20 mouse cellular contexts compared by ENCODE assay signal in genomic region chr17:29069063-29069462, GRCm38 (mm10). TPM values are rescaled to one million over a fixed set of nuclear protein-coding genes. Genes with fewer than 3 reads are reported as not detected.
DNase-seq lines count a peak whose midpoint lies in the region; ATAC-seq and TF ChIP-seq lines count a peak whose summit lies in the region.
"Had no signal": no experiment of that assay in that cellular context is flagged by ENCODE, and none has a peak within 500 bp of the region (broad histone marks: within the 10 kb centered on the region; RNA-seq: fewer than 3 reads in every experiment).

No protein-coding gene starts in this region.

- no peak overlapping the region for H3K4me3 ChIP-seq in heart, embryonic 13.5 days
- no peak overlapping the region for H3K4me3 ChIP-seq in kidney, embryonic 15.5 days (replicated peaks)
- H3K4me3 ChIP-seq in kidney, adult 2 months (ENCODE audit: insufficient read depth, low read depth, low read length) = no peak overlapping the region
- H3K4me3 ChIP-seq in CH12.LX (replicated peaks in 1 of 3; ENCODE audit: low read depth in 2 of 3, low read length in 2 of 3, poor library complexity in 1 of 3) = no peak overlapping the region
- H3K4me3 ChIP-seq: forebrain, embryonic 15.5 days; hindbrain, embryonic 13.5 days; intestine, embryonic 15.5 days; liver, embryonic 15.5 days had no signal

- ATAC-seq in heart, embryonic 13.5 days (ENCODE audit: extremely low read depth, insufficient number of reproducible peaks, low FRiP score, low TSS enrichment) = peak; percentile 35; the same call in 1 of the 2 replicates
- peak; percentile 85 for ATAC-seq in kidney, embryonic 15.5 days (replicated peaks; ENCODE audit: low FRiP score)
- ATAC-seq: forebrain, embryonic 15.5 days; intestine, embryonic 15.5 days had no signal

- H3K79me2 ChIP-seq in CH12.LX (replicated peaks; ENCODE audit: control insufficient read depth, extremely low read depth, insufficient read depth, poor library complexity, severe bottlenecking) = no peaks in the 10 kb centered on the region

- DNase-seq in heart, adult 11 months = no peak
- no peak for DNase-seq in kidney, adult 2 months
- DNase-seq in CH12.LX (ENCODE audit: extremely low read depth) (no peak), ES-CJ7 (ENCODE audit: low read depth, low spot score) (peak; percentile 77)
- no peak for DNase-seq in right cerebral cortex, adult 2 months (ENCODE audit: low spot score in 2 of 2)
- DNase-seq in adrenal gland, postnatal 4 days (ENCODE audit: low spot score in 2 of 2) = no peak
- DNase-seq: adrenal gland, adult 2 months; cerebellum, postnatal 14 days; embryo, embryonic 11 days; gastrocnemius, postnatal 36 days; lung, postnatal 36 days; thymus, postnatal 25 days had no signal

- WGBS in heart, embryonic 13.5 days = 48% methylated on average over 10 of the region's 10 CpGs
- 34% methylated on average over 10 of the region's 10 CpGs for WGBS in kidney, embryonic 15.5 days
- 48% methylated on average over 10 of the region's 10 CpGs for WGBS in kidney, adult 2 months

- peak overlapping the region; percentile 24; the same call in 1 of the 2 replicates for H3K27ac ChIP-seq in heart, embryonic 13.5 days (replicated peaks)
- H3K27ac ChIP-seq in kidney, embryonic 15.5 days = peak overlapping the region; percentile 76
- no peak overlapping the region for H3K27ac ChIP-seq in kidney, adult 2 months (ENCODE audit: insufficient read depth, low read depth, low read length)
- H3K27ac ChIP-seq in CH12.LX (ENCODE audit: insufficient read depth, low read depth) = peak overlapping the region; percentile 4; the same call in 1 of the 2 replicates
- H3K27ac ChIP-seq: forebrain, embryonic 15.5 days; hindbrain, embryonic 13.5 days; intestine, embryonic 15.5 days; liver, embryonic 15.5 days had no signal

- no peak for TF ChIP-seq CTCF in kidney, adult 2 months (conservative IDR thresholded peaks at IDR 0.05; ENCODE audit: insufficient read depth, insufficient read length, low read depth, low read length)
- no peak for TF ChIP-seq CTCF in CH12.LX (conservative IDR thresholded peaks at IDR 0.05 in 1 of 2, IDR thresholded peaks at IDR 0.05 in 1 of 2; ENCODE audit: low read depth in 2 of 2, low read length in 2 of 2)

- peaks cover 45% of the 10 kb centered on the region for H3K4me1 ChIP-seq in heart, embryonic 13.5 days
- peaks cover 52% of the 10 kb centered on the region for H3K4me1 ChIP-seq in kidney, embryonic 15.5 days
- 0 out of 2 replicates have a peak, but pooled peaks cover 3% of the 10 kb centered on the region for H3K4me1 ChIP-seq in kidney, adult 2 months (ENCODE audit: control insufficient read depth, insufficient read depth, low read length)
- peaks cover 43 to 95% of the 10 kb centered on the region in 2 experiments for H3K4me1 ChIP-seq in CH12.LX (ENCODE audit: control insufficient read depth in 1 of 2, insufficient read depth in 2 of 2)
- H3K4me1 ChIP-seq: forebrain, embryonic 15.5 days had no signal

- no peaks in the 10 kb centered on the region for H3K36me3 ChIP-seq in heart, embryonic 13.5 days
- no peaks in the 10 kb centered on the region for H3K36me3 ChIP-seq in kidney, embryonic 15.5 days
- H3K36me3 ChIP-seq in kidney, adult 2 months (ENCODE audit: control insufficient read depth, insufficient read depth, low read length) = no peaks in the 10 kb centered on the region
- H3K36me3 ChIP-seq in CH12.LX (replicated peaks in 1 of 2; ENCODE audit: control insufficient read depth in 1 of 2, insufficient read depth in 1 of 2, low read length in 1 of 2) = peaks cover 0 to 13% of the 10 kb centered on the region in 2 experiments
- H3K36me3 ChIP-seq: forebrain, embryonic 15.5 days; hindbrain, embryonic 13.5 days; intestine, embryonic 15.5 days; liver, embryonic 15.5 days had no signal

- H3K27me3 ChIP-seq in heart, embryonic 13.5 days (replicated peaks) = no peaks in the 10 kb centered on the region
- H3K27me3 ChIP-seq in kidney, embryonic 15.5 days = no peaks in the 10 kb centered on the region
- H3K27me3 ChIP-seq in kidney, adult 2 months (replicated peaks; ENCODE audit: control insufficient read depth, insufficient read depth, low read length) = no peaks in the 10 kb centered on the region
- no peaks in the 10 kb centered on the region for H3K27me3 ChIP-seq in CH12.LX (replicated peaks)
- H3K27me3 ChIP-seq: forebrain, embryonic 15.5 days; hindbrain, embryonic 13.5 days; intestine, embryonic 15.5 days had no signal

- dilution Hi-C loops in CH12.LX (cut with MboI; ENCODE audit: extremely low pct_ligation_motif_present, extremely low pct_unique_long_range_greater_than_20kb, low sequenced_read_pairs) = no loop called here

- TF ChIP-seq EP300 in CH12.LX (IDR thresholded peaks at IDR 0.05; ENCODE audit: low read length) = no peak

- no peak for TF ChIP-seq RAD21 in CH12.LX (IDR thresholded peaks at IDR 0.05; ENCODE audit: low read depth, low read length)

- TF ChIP-seq POLR2A in kidney, adult 2 months (IDR thresholded peaks at IDR 0.05; ENCODE audit: low read depth, low read length) = no peak
- no peak for TF ChIP-seq POLR2A in CH12.LX (IDR thresholded peaks at IDR 0.05; ENCODE audit: low read depth, low read length)

- H3K9me3 ChIP-seq in heart, embryonic 13.5 days = no peaks in the 10 kb centered on the region
- no peaks in the 10 kb centered on the region for H3K9me3 ChIP-seq in kidney, embryonic 15.5 days (replicated peaks)
- H3K9me3 ChIP-seq in CH12.LX (replicated peaks; ENCODE audit: low read length) = no peaks in the 10 kb centered on the region
- H3K9me3 ChIP-seq: forebrain, embryonic 15.5 days; hindbrain, embryonic 13.5 days; intestine, embryonic 15.5 days; liver, embryonic 15.5 days had no signal

- in situ Hi-C loops in CH12.LX (cut with MboI; ENCODE audit: low pct_ligation_motif_present, low pct_unique_long_range_greater_than_20kb, low sequenced_read_pairs) = no loop called here

- peak overlapping the region; percentile 28; the same call in 1 of the 2 replicates for H3K9ac ChIP-seq in heart, embryonic 13.5 days
- no peak overlapping the region for H3K9ac ChIP-seq in kidney, embryonic 15.5 days
- 0 out of 2 replicates have a peak overlapping the region, but pooled peaks have one; percentile 23 for H3K9ac ChIP-seq in CH12.LX (ENCODE audit: insufficient read depth, low read depth)
- H3K9ac ChIP-seq: forebrain, embryonic 15.5 days; hindbrain, embryonic 13.5 days; intestine, embryonic 15.5 days; liver, embryonic 15.5 days had no signal

- H3K4me2 ChIP-seq in heart, embryonic 13.5 days = peak overlapping the region; percentile 8; the same call in 1 of the 2 replicates
- no peak overlapping the region for H3K4me2 ChIP-seq in kidney, embryonic 15.5 days
- H3K4me2 ChIP-seq in CH12.LX (ENCODE audit: insufficient read depth, low read depth, poor library complexity, severe bottlenecking) = no peak overlapping the region
- H3K4me2 ChIP-seq: forebrain, embryonic 15.5 days; hindbrain, embryonic 13.5 days; intestine, embryonic 15.5 days; liver, embryonic 15.5 days had no signal

TF ChIP-seq in CH12.LX, 34 proteins besides CTCF, POLR2A, EP300 and RAD21:
- TF ChIP-seq MAZ (IDR thresholded peaks at IDR 0.05; ENCODE audit: low read depth, low read length) (no peak), SMC3 (IDR thresholded peaks at IDR 0.05; ENCODE audit: low read depth, low read length) (no peak), UBTF (IDR thresholded peaks at IDR 0.05; ENCODE audit: low read depth, low read length) (no peak), MXI1 (IDR thresholded peaks at IDR 0.05; ENCODE audit: low read depth, low read length) (no peak), MAFK (IDR thresholded peaks at IDR 0.05; ENCODE audit: insufficient replicate concordance, low read length) (no peak), ZNF384 (IDR thresholded peaks at IDR 0.05; ENCODE audit: low read depth, low read length) (no peak), MYC (IDR thresholded peaks at IDR 0.05; ENCODE audit: low read depth, low read length) (no peak), GABPA (IDR thresholded peaks at IDR 0.05; ENCODE audit: insufficient replicate concordance, low read depth, low read length) (no peak), E2F4 (IDR thresholded peaks at IDR 0.05; ENCODE audit: insufficient replicate concordance, low read depth, low read length) (no peak), SIN3A (IDR thresholded peaks at IDR 0.05; ENCODE audit: low read length) (no peak), USF1 (IDR thresholded peaks at IDR 0.05; ENCODE audit: low read depth, low read length) (no peak), CHD2 (IDR thresholded peaks at IDR 0.05; ENCODE audit: low read length) (no peak), USF2 (conservative IDR thresholded peaks at IDR 0.05; ENCODE audit: low read depth, low read length) (no peak), TBP (conservative IDR thresholded peaks at IDR 0.05; ENCODE audit: low read depth, low read length) (no peak), ZKSCAN1 (IDR thresholded peaks at IDR 0.05; ENCODE audit: borderline replicate concordance, low read depth, low read length) (no peak), TCF12 (IDR thresholded peaks at IDR 0.05; ENCODE audit: low read depth, low read length) (no peak)

RNA-seq across cellular contexts. Expression of gene Cdkn1a, which starts 21.7 kb away (rescaled TPM):
- 38.5 and 52.3 TPM in 2 replicates for polyA plus RNA-seq in heart, embryonic 13.5 days (2015; fragmentation: Nextera tagmentation; extraction: Ambion mirVana)
- polyA plus RNA-seq in kidney, embryonic 15.5 days (2015; fragmentation: Nextera tagmentation; extraction: Ambion mirVana) = 62.2 and 79.3 TPM in 2 replicates
- polyA plus RNA-seq in kidney, adult 2 months (2012; rRNA removed) = 11.6 and 13.7 TPM in 2 replicates
- 25.3 and 37.5 TPM in 2 replicates for total RNA-seq in CH12.LX (2012; rRNA removed)
- 9.1 and 10.6 TPM in 2 replicates for total RNA-seq in CH12.LX (2014; rRNA removed)
- polyA plus RNA-seq in CH12.LX (2012; ENCODE audit: insufficient read length, low read depth) = 55.0 and 59.1 TPM in 2 replicates
- 10 to 100 TPM; 33.7 to 36.0 TPM for total RNA-seq in adrenal gland, postnatal 4 days (2021)

RNA-seq across cellular contexts. Expression of gene Srsf3, which starts 36.6 kb away (rescaled TPM):
- polyA plus RNA-seq in heart, embryonic 13.5 days (2015; fragmentation: Nextera tagmentation; extraction: Ambion mirVana) = 321 and 347 TPM in 2 replicates
- polyA plus RNA-seq in kidney, embryonic 15.5 days (2015; fragmentation: Nextera tagmentation; extraction: Ambion mirVana) = 605 and 671 TPM in 2 replicates
- polyA plus RNA-seq in kidney, adult 2 months (2012; rRNA removed) = 71.0 and 85.2 TPM in 2 replicates
- total RNA-seq in CH12.LX (2012; rRNA removed) = 171 and 266 TPM in 2 replicates
- 380 and 479 TPM in 2 replicates for total RNA-seq in CH12.LX (2014; rRNA removed)
- polyA plus RNA-seq in CH12.LX (2012; ENCODE audit: insufficient read length, low read depth) = 687 and 712 TPM in 2 replicates
- 100 to 1,000 TPM; 235 to 271 TPM for total RNA-seq in adrenal gland, postnatal 4 days (2021)

RNA-seq across cellular contexts. Expression of gene Rab44, which starts 44.9 kb away (rescaled TPM):
- polyA plus RNA-seq in heart, embryonic 13.5 days (2015; fragmentation: Nextera tagmentation; extraction: Ambion mirVana) = 0.18 and 0.35 TPM in 2 replicates
- 0.34 and 0.35 TPM in 2 replicates for polyA plus RNA-seq in kidney, embryonic 15.5 days (2015; fragmentation: Nextera tagmentation; extraction: Ambion mirVana)
- polyA plus RNA-seq in kidney, adult 2 months (2012; rRNA removed) = 0.16 and 0.34 TPM in 2 replicates
- 0.17 and 0.34 TPM in 2 replicates for total RNA-seq in CH12.LX (2012; rRNA removed)
- total RNA-seq in CH12.LX (2014; rRNA removed) = 0.12 TPM in 1 of 2 replicates, not detected in the other
- 0.30 TPM in 1 of 2 replicates, not detected in the other for polyA plus RNA-seq in CH12.LX (2012; ENCODE audit: insufficient read length, low read depth)
- total RNA-seq in adrenal gland, postnatal 4 days (2021) = 1 to 10 TPM; 1.4 to 1.7 TPM
- total RNA-seq: left cerebral cortex, postnatal 14 days had no signal
- polyA plus RNA-seq: neural tube, embryonic 14.5 days had no signal
